Mouse (Mus musculus): ENCODE results near the gene Pdgfd.

GRCm38 (mm10) chr9:6338344-6338743, 170.0 kb downstream of the Pdgfd start:
- TF ChIP-seq POLR2A (IDR thresholded peaks at IDR 0.05; ENCODE audit: borderline replicate concordance, low read depth, low read length) = no peak
- TF ChIP-seq CTCF (IDR thresholded peaks at IDR 0.05; ENCODE audit: low read depth, low read length) = no peak
